Mouse (Mus musculus) spleen, adult 2 months (tissue): ENCODE results near the gene Dnah1. TPM values are rescaled to one million over a fixed set of nuclear protein-coding genes. Genes with fewer than 3 reads are reported as not detected.

Source experiments
- DNase-seq, 2 experiments: peaks; one replicate each; pipeline versions ENCODE4 v3.0.0 to v3.0.0-alpha.2; 2012 to 2021; ENCODE audit warnings: low spot score in 2 of 2, low read depth in 1 of 2
- H3K27ac ChIP-seq: fragments of 200-500 bp; 2 replicates; pipeline ENCODE4 v1.5.1; 2012; ENCODE audit warnings: low read length, inconsistent platforms; ENCODE audit not compliant: insufficient read depth
- H3K27me3 ChIP-seq: fragments of 200-500 bp; 2 replicates; pipeline ENCODE4 v1.6.1; 2012; ENCODE audit warnings: mild to moderate bottlenecking, moderate library complexity, low read length, inconsistent platforms; ENCODE audit not compliant: control insufficient read depth, insufficient read depth
- H3K36me3 ChIP-seq: fragments of 200-500 bp; 2 replicates; pipeline ENCODE4 v1.6.1; 2012; ENCODE audit warnings: mild to moderate bottlenecking, low read length, inconsistent platforms; ENCODE audit not compliant: control insufficient read depth, insufficient read depth
- H3K4me1 ChIP-seq: fragments of 200-500 bp; 2 replicates; pipeline ENCODE4 v1.6.1; 2011; ENCODE audit warnings: inconsistent platforms; ENCODE audit not compliant: control insufficient read depth, insufficient read depth, insufficient read length
- H3K4me3 ChIP-seq: fragments of 200-500 bp; 2 replicates; pipeline ENCODE4 v1.5.1; 2011; ENCODE audit warnings: mild to moderate bottlenecking, inconsistent platforms; ENCODE audit not compliant: insufficient read depth, insufficient read length; ENCODE audit errors: extremely low read depth
- CTCF ChIP-seq: fragments of 200-500 bp; IDR thresholded peaks from 2 replicates; pipeline ENCODE4 v1.5.1; 2011; ENCODE audit warnings: mild to moderate bottlenecking, inconsistent platforms; ENCODE audit not compliant: insufficient read depth, insufficient read length, insufficient replicate concordance; ENCODE audit errors: extremely low read depth
- POLR2A ChIP-seq: fragments of 200-500 bp; IDR thresholded peaks from 2 replicates; pipeline ENCODE4 v1.6.1; 2011; ENCODE audit warnings: low read depth, low read length, inconsistent platforms
- WGBS: fragments of 180-500 bp; shearing (Covaris S2); methylation state at CpG from one replicate; pipeline ENCODE4 v1.1.7; 2018; 5-methylcytosine and 5-hydroxymethylcytosine counted together
- polyA plus RNA-seq: library from polyadenylated mRNA; depleted of rRNA; stranded (reverse); fragments of >200 nt; gene quantifications from 2 replicates; pipeline ENCODE4 v1.2.3, GENCODE M21; 2012

Dnah1 gene
- polyA plus RNA-seq, 1 experiment = 0.30 TPM

DNA sequence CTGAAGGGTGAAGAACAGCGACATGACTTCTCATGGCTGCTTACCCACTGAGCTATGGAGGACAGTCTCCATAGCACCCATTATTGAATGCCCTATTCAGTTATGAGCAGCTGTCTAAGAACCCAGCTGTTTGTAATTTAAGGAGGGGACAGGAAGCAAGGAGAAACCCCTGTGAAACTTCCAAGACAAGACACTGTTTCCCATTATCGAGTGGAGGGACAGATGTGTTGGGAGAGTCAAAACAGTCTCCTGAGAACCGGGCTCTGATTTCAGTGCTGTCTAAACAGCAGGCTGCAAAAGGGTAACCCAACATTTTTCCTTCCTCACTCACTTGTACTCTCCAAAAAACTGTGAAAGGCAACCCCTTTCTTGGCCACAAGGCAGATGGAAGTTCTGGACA is 83.2 kb downstream of the Dnah1 start:
- WGBS = 82% methylated on average over 3 of the region's 3 CpGs
- Histone ChIP-seq H3K4me3 (no peak overlapping the region), H3K27me3 (no peaks in the 10 kb centered on the region), H3K36me3 (peaks cover 4% of the 10 kb centered on the region; the same call in 1 of the 2 replicates), H3K4me1 (no peaks in the 10 kb centered on the region), H3K27ac (no peak overlapping the region)
- no peak for TF ChIP-seq POLR2A
- no peak for TF ChIP-seq CTCF
- DNase-seq = no peak

- 91% methylated on average over 7 of the region's 7 CpGs for WGBS
- TF ChIP-seq CTCF (no peak), POLR2A (no peak)
- Histone ChIP-seq H3K27ac (no peak overlapping the region), H3K36me3 (peaks cover 4% of the 10 kb centered on the region; the same call in 1 of the 2 replicates), H3K4me3 (no peak overlapping the region), H3K4me1 (peaks cover 3% of the 10 kb centered on the region; the same call in 1 of the 2 replicates), H3K27me3 (no peaks in the 10 kb centered on the region)
- no peak for DNase-seq
Observed at GRCm38 (mm10) chr14:31237101-31237882, 86.4 kb downstream of the Dnah1 start.

DNA sequence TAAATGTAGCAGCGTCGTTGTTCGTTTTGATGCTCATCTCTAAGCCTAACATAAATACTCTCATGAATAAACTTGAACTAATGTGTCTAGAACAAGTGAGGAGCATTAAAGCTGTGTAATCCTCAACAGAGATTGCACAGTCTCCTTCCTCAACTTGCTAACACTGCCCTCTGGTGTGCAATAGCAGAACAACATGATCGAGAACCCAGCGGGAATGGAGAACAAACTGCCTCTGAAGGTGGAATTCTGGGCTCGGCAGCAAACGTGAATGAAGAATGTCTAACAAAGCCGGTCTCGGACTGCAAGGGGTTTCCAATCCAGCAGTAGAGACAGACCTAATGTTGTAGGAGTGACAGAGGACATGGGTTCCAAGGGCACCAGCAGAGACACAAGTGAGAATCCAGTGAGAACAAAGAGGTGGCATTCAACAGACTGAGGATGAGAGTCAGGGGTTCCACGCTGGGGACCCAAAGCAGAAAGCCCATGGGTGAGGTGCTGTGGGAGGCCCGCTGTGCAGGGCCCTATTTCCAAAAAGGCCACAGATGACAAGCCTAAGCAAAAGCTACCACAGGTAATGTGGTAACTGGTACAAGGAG is 89.6 kb downstream of the Dnah1 start:
- WGBS = 12% methylated on average over 11 of the region's 11 CpGs
- Histone ChIP-seq H3K4me1 (peaks cover 11% of the 10 kb centered on the region; the same call in 1 of the 2 replicates), H3K36me3 (peaks cover 4% of the 10 kb centered on the region; the same call in 1 of the 2 replicates), H3K4me3 (no peak overlapping the region), H3K27me3 (no peaks in the 10 kb centered on the region), H3K27ac (no peak overlapping the region)
- peak in 1 of 2 experiments; percentile 74 for DNase-seq
- no peak for TF ChIP-seq POLR2A
- TF ChIP-seq CTCF = peak; percentile 66; the same call in 1 of the 2 replicates

- Histone ChIP-seq H3K27ac (no peak overlapping the region), H3K36me3 (0 out of 2 replicates have a peak, but pooled peaks cover 4% of the 10 kb centered on the region), H3K4me1 (peaks cover 18% of the 10 kb centered on the region; the same call in 1 of the 2 replicates), H3K4me3 (no peak overlapping the region), H3K27me3 (no peaks in the 10 kb centered on the region)
- no peak for DNase-seq
- no peak for TF ChIP-seq POLR2A
- no peak for TF ChIP-seq CTCF
- WGBS = 75% methylated on average over 14 of the region's 14 CpGs
Observed at GRCm38 (mm10) chr14:31233070-31233995, 90.4 kb downstream of the Dnah1 start.

GRCm38 (mm10) chr14:31232404-31233069 is 91.2 kb downstream of the Dnah1 start:
- 0 out of 2 replicates have a peak overlapping the region, but pooled peaks have one; percentile 12 for H3K27ac ChIP-seq
- TF ChIP-seq CTCF (no peak), POLR2A (no peak)
- no peak for DNase-seq
- H3K36me3 ChIP-seq = 0 out of 2 replicates have a peak, but pooled peaks cover under 1% of the 10 kb centered on the region
- H3K27me3 ChIP-seq = no peaks in the 10 kb centered on the region
- no peak overlapping the region for H3K4me3 ChIP-seq
- H3K4me1 ChIP-seq = peaks cover 26% of the 10 kb centered on the region; the same call in 1 of the 2 replicates
- WGBS = 58% methylated on average over 13 of the region's 13 CpGs

DNA sequence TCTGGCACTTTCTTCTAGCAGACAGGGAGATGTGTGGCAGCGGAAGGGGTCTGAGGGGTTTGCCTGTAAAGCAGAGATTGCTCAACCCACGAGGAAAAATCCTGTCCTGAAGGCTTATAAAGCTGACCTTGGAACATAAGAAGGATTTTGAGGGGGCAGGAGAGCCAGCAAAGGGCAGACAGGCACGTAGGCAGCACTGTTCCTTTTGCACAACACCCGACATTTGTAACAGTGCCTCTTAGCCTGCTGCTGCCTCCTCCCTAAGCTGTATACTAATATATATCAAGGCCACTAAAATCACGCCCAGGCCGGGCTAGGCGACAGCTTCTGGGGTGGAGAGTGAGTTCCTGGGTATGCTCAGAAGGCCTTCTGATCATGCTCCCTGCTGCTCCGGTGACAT is 93.3 kb downstream of the Dnah1 start:
- no peaks in the 10 kb centered on the region for H3K27me3 ChIP-seq
- DNase-seq = no peak
- 81% methylated on average over 8 of the region's 8 CpGs for WGBS
- H3K4me1 ChIP-seq = peaks cover 42% of the 10 kb centered on the region
- H3K27ac ChIP-seq = no peak overlapping the region
- TF ChIP-seq CTCF = no peak
- no peak for TF ChIP-seq POLR2A
- H3K36me3 ChIP-seq = no peaks in the 10 kb centered on the region
- H3K4me3 ChIP-seq = no peak overlapping the region
